Mouse (Mus musculus) left cerebral cortex, postnatal 25 days (tissue): ENCODE measurements at regions not wholly inside any gene's neighbourhood (a gene's known extent, or its start where the extent isn't known, plus 50 kb on each side); places are given as distances from the start of the nearest gene placed in this dataset.

Source experiments
- DNase-seq, 2 experiments: peaks; one replicate each; pipeline ENCODE4 v3.0.0; 2022; ENCODE audit warnings: low spot score in 2 of 2, mixed read lengths in 1 of 2
- intact Hi-C: fragments of 180-260 bp; cut with DNase I; formaldehyde crosslinking; loops from one replicate; pipeline ENCODE4 v1.15.1; 2025

GRCm38 (mm10) chr10:111558675-111559340 is 52.7 kb downstream of the Phlda1 start:
- intact Hi-C loops, result no loop called here
- DNase-seq, result no peak

GRCm38 (mm10) chr10:111559341-111560246 is 53.5 kb downstream of the Phlda1 start:
- DNase-seq, result no peak
- intact Hi-C loops, result no loop called here

GRCm38 (mm10) chr10:111562628-111563027 is 56.5 kb downstream of the Phlda1 start:
- intact Hi-C loops, result no loop called here
- no peak for DNase-seq

GRCm38 (mm10) chr10:111566873-111567381 is 60.8 kb downstream of the Phlda1 start:
- intact Hi-C loops, result loop anchor here (5.0 kb wide), 1 partner anchor 60 kb away; the partner anchor contains the start of gene Phlda1
- DNase-seq, result peak; percentile 72 to 87

- intact Hi-C loops, result no loop called here
- DNase-seq, result no peak
Observed at GRCm38 (mm10) chr10:111570501-111571258, 64.6 kb downstream of the Phlda1 start.

- DNase-seq, result no peak
- intact Hi-C loops, result no loop called here
Observed at GRCm38 (mm10) chr10:111574231-111574630, 68.1 kb downstream of the Phlda1 start.

GRCm38 (mm10) chr10:111574812-111575211 is 68.7 kb downstream of the Phlda1 start:
- intact Hi-C loops, result no loop called here
- no peak for DNase-seq

- no peak for DNase-seq
- intact Hi-C loops, result no loop called here
Observed at GRCm38 (mm10) chr10:111575256-111575655, 69.2 kb downstream of the Phlda1 start.

GRCm38 (mm10) chr10:111575926-111576325 is 69.8 kb downstream of the Phlda1 start:
- peak in 1 of 2 experiments; percentile 24 for DNase-seq
- intact Hi-C loops, result no loop called here

GRCm38 (mm10) chr10:111576395-111577069 is 70.4 kb downstream of the Phlda1 start:
- no peak for DNase-seq
- intact Hi-C loops, result no loop called here

GRCm38 (mm10) chr10:111578536-111578935 is 72.5 kb downstream of the Phlda1 start:
- intact Hi-C loops, result no loop called here
- DNase-seq, result no peak

- intact Hi-C loops, result no loop called here
- no peak for DNase-seq
Observed at GRCm38 (mm10) chr10:111579481-111579880, 73.4 kb downstream of the Phlda1 start.

- intact Hi-C loops, result no loop called here
- DNase-seq, result no peak
Observed at GRCm38 (mm10) chr10:111580401-111581100, 74.5 kb downstream of the Phlda1 start.

- no peak for DNase-seq
- intact Hi-C loops, result no loop called here
Observed at GRCm38 (mm10) chr10:111581847-111582246, 75.8 kb downstream of the Phlda1 start.

- intact Hi-C loops, result no loop called here
- DNase-seq, result no peak
Observed at GRCm38 (mm10) chr10:111582321-111583123, 76.4 kb downstream of the Phlda1 start.

- DNase-seq, result no peak
- intact Hi-C loops, result no loop called here
Observed at GRCm38 (mm10) chr10:111583124-111583743, 77.1 kb downstream of the Phlda1 start.

GRCm38 (mm10) chr10:111583744-111584152 is 77.7 kb downstream of the Phlda1 start:
- intact Hi-C loops, result no loop called here
- DNase-seq, result no peak
